Mouse (Mus musculus): ENCODE data around the gene St14. TPM values are rescaled to one million over a fixed set of nuclear protein-coding genes. Genes with fewer than 3 reads are reported as not detected.
"Not testable (repeated sequence)": the region's sequence is repeated elsewhere in the genome, so short reads cannot be mapped to it uniquely, and the experiment has no call there.

St14 gene
- under 1 TPM; 0.43 to 0.99 TPM for total RNA-seq (2021)
- long read RNA-seq, experiment 1, partial matches to known transcripts = 3 of 3 reads
- long read RNA-seq, experiment 1, other reads (novel, unspliced or antisense) = 0 of 3 reads
- long read RNA-seq, experiment 2 = 0 reads

DNA sequence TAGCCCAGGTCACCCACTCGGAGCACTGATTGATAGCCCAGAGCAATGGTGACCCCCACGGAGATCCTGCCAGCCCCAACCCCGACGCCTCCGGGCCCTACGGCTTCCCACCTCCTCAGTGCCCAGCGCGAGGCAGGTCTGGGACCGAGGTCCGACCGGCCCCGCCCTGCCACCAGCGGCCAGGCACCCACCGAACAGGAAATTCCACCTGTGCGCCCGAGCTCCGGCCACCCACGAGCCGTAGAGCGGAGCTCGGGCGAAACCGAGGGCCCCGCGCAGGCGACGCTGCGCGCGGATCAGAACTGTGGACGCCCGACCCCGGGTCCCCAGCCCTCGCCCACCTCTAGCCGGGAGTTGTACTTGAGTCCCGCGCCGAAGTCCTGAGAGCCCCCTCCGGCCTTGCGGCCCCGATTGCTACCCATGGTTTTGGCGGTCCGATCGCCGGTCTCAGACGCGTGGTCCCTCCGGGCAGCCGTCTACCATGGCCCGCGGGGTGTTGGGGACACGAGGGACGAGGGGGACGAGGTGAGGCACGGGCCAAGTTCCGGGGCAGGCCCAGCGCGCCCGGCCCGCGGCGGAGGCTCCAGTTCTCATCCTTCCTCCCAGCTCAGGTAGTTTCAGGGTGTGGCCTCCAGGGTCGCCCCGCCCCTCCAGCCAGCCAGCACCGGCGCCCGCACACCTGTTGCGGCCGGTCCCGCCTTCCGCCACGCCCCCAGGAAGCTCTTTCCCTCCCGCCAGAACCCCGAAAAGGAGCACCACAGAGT lies at the start of gene St14:
Gene St14, minus strand, starts transcription at position 649 of the 764 bp plus-strand sequence.
- peak; percentile 10 to 26 for DNase-seq

DNA sequence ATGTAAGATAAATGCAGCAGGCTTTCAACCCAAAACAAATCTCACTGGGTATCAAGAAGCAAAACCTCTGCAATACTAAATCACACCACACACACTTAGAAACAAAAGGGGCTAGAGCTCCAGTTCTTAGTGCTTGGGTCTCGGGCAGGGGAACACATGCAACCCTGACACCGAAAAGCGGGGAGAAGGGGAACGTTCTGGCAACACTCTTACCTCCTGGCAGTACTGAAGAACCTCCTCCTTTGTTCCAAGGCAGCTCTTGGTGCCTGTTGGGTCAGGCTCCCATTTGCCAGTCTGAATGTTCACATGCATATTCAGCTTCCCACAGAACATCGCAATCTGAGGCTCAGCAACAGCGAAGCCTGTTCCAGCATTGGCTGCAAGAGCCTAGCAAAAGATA lies 46.0 kb upstream of the St14 start:
- DNase-seq = no peak

DNA sequence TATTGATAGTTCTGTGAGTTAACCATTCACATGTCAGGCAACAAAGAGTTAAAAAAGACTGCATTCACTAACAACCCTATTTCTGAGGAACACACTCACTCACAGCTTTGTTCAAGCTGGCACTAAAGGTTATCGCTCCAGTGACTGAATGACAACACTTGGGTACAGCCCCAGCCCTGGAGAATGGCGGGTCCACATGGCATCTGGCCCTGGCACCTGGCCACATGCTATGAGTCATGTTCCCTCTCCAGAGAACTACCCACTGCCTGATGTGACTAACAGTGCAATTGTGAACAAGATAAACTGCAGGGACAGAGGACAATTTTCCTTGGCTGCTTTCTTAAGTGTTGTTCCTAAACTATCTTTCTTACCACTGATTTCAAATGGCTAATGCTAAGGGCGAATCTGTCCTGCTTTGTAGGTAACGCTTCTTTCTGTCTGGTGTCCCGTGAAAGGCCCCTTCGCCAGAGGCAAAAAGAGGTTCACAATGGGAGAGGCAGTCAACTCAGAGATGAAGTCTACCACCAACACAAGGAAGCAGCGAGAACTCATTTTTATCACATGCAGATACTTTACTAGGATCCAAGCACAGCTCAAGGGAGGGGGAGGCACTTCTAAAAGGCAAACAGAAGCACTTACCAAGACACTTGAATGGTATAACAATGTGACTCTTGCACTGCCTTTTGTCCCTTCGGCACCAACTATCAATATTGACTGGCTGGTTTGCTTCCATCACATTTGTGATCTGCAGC lies 44.9 kb upstream of the St14 start:
- peak; percentile 97 to 99 for DNase-seq

DNA sequence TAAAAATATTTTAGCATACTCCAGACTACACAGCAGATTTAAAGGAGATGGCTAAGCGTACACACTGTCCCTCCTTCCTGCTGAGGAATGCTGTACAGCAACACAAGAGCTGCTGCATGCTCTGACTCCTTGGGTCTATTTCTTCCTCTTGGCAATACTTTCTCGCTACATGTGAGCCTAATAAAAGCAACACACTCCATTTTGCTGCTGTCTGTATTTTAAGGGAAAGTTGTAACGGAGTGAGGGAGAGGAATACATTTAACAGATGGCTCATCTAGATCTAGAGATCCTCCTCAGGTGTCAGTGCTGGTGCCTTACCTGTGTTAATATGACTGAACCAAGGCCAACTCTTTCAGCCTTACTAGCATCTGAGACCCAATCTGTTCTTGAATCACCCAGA lies 44.3 kb upstream of the St14 start:
- DNase-seq = no peak

DNA sequence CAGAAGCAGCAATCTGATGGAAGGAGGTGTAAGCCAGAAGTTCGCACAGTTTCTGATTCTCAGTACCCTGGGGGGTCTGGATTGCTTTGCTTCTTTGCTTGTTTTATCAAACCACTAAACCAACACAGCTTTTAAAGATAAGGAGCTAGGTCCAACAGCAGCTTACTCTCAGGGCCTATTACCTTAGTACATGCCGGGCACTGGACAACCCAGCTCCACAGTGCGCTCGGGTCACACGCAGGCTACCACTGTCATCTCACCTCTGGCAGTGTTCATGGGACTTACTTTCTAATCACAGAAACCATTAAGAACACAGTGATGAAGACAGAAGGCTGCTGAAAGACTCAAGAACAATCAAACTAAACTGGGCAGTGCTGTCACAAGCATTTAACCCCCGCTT lies 43.7 kb upstream of the St14 start:
- no peak for DNase-seq

DNA sequence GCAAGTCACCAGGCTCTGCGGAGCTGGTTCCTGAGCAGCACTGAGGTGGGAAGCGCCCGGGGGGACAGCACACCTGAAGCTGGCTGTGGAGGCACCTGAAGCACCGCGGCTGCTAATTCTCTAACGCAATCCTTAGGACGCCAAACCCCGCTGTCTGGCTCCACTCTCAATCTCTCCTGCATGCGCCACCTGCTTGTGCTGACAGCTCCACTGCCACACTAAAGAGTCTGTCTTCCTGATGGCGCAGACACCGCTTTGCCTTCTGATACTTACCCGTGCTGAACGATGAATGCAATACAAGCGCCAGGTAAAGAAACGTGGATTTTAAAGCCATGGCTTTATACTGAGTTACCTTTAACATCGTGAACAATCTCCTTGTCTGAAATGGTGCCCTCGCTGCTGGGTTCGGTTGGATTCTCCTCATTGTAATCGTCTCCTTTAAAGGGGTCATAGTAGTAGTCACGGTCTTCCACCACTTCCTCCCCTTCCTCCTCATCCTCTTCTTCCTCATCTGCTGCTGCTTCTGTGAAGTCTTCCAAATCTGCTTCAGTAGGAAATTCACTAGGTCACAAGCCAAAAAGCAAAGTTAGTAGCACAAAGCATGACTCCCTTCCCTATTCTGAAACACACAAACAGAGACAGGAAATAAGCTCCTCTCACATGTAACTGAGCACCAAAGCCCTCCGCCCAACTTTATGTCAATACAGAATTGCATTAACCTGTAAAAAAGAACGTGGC lies 36.9 kb upstream of the St14 start:
- DNase-seq = no peak

DNA sequence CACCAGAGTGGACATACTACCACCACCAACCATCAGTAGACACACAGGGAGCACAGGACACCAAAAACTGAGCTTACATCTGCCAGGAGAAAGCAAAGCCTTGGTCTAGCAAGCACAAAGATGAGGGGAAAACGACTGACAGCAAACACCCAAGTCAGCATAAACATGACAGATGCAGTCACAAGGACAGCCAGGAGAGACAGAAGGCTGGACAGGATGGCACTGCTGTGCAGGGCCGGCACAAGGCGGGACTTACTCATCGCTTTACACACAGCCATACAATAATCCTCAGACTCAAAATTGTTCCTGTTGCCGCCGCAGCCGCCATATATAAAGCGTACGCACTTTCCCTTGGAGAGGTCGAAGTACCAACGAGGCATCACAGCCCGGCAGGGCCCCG lies 35.7 kb upstream of the St14 start:
- DNase-seq = no peak

DNA sequence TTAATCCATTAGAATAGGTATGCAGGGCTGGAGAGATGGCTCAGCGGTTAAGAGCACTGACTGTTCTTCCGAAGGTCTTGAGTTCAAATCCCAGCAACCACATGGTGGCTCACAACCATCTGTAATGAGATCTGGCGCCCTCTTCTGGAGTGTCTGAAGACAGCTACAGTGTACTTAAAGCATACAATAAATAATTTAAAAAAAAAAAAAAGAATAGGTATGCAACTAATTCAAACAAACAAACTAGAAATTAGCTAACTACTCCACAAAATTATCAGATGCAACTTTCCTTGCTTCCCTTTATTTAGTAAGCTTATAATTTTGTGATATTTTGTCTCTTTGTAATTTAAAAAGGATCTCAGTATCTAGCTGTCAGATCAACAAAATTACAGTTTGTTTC lies 33.9 kb upstream of the St14 start:
- not testable (repeated sequence) for DNase-seq

DNA sequence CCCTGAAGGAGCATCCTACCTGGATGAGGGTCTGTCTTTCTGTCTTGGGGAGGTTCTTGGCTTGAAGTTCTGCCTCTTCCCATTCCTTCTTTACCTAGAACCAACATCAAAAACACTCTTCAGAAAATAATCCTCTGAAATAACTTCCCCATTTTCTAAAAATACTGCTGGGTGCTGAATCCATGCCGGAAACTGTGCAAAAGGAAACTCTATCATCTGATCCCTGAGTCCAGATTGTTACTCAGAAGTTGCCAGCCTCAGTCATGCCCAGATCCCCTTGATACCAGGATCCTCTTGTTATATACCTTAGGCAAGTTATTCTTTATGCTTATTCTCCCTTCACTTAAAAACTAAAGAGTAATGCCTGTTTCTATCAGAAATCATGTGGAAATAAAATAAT lies 31.7 kb upstream of the St14 start:
- no peak for DNase-seq

DNA sequence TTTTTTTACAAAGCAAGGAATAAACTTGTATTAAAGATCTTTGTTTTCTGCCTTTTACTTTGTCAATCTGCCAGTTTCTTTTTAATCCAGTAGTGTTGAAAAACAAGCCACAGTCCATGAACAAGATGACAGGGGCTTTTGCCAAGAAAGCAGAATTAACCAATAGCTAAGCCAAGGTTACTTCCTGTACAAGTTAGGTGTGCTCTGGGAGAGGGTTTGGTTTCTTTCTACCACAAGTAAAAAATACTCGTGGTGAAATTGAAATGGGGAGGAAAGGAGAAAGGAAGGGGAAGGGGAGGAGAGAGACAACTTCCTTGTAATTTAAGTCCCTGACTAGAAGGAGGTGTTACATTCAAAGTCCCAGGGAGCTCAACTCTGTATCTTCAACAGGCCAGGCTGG lies 31.3 kb upstream of the St14 start:
- no peak for DNase-seq

DNA sequence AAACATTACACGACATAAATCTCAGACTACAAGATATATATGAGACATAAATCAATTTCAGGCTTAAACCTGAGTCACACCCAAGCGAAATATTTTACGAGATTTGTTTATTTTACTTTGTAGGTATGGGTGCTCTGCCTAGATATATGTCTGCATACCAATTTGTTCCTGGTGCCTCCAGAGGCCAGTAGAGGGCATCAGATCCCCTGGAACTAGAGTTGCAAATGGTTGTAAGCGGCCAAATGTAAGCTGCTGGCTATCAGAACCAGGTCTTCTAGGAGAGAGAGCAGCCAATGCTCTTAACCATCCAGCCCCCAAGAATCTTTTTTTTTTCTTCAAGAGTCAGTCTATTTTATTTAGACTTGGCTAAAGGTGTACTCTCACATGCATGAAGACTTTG lies 28.3 kb upstream of the St14 start:
- DNase-seq = peak; percentile 20 to 50

DNA sequence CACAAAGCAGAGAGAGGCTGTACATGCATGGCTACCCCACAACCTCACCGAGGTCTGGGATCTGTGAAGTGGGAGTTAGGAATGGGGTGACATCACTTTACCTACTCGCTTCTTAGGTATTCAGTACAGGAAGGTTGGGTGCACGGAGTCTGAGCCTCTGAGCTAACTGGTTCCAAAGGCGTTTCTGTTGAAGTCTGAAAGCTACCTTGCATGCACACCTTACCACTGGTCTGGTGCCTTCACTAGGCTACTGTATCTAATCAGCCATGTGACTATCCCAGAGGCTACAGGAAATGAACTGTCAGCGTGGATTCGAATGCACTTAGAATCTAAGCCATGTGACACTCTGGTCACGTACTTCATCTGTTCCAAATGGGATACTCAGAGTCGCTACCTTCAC lies 24.9 kb upstream of the St14 start:
- DNase-seq = no peak

DNA sequence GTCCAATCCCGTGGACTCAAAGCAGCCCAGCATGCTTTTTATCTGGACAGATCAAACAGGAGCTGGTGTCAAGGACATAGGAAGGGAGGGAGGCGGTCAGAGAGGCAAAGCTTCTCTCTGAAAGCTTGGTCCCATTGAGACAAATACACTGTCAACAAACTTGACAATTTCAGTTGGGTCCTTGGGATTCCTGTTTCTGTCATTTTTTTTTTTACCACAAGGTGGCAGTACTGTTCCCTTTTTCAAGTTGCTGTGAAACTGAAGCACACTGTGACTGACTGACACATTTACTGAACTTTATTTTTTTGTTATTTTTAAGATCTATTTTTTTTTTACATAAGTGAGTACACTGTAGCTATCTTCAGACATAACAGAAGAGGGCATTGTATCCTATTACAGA lies 19.4 kb upstream of the St14 start:
- no peak for DNase-seq

DNA sequence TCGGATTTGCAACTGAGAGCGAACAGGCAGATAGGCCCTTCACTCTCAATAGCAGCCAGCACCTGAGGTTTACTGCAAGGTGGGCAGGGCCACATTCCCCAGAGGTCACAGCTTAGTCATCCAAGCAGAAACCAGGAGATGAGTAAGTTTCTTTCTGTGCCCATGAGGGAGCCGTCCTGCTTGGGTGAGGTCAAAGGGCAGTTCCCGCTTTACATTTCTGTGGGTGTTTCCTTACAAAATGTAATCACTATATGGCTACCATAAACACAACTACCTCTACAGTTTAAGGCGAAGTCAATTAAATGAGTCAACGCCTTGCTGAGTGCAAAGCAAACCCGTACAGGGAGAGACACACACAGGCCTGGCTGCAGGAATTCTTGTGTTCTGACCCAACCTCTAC lies 16.5 kb upstream of the St14 start:
- peak; percentile 23 to 30 for DNase-seq

DNA sequence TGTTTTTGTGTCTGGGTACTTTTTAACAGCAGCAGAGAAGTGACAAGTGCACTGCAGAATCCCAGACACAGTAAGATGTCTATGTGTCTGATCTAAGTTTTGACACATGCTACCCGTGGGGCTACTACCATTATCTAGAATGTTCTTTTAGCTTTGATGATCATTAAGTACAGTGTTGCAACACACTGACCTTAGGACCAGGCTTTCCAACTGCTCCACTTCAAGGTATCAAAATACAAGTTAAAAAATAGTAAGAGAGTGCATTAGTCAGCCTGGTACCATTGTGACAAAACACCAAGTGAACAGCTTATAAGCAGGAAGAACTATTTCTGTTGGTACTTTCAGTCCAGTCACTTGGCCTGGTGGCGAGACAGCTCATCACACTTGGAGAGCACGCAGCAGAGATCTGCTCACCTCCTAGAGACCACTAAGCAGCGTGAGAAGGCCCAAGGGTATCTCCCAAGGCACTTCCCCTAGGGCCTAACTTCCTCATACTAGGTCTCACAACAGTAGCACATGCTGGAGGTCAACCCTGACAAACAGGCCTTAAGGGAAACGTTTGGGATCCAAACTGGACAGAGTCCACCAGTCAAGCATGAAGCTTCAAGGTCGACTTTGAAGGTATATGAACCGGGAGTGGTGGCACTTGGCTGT lies 13.7 kb upstream of the St14 start:
- peak in 1 of 2 experiments; percentile 19 for DNase-seq

DNA sequence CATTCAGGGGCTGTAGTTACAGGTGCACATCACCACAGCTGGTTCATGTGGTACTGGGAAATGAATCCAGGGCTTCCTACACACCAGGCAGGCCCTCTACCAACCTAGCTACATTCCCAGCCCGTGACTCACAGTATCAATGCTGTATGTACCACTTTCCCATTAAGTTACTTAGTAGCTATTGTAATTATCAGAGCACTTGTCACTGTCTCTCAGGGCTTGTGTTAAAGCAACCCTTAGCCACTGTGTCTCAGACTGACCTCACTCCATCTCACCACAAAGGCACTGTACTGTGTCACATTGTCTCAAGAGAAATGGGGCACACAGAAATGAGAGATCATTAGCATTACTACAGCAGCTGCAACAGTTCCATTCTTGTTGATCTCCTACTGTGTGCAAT lies 11.3 kb upstream of the St14 start:
- no peak for DNase-seq

DNA sequence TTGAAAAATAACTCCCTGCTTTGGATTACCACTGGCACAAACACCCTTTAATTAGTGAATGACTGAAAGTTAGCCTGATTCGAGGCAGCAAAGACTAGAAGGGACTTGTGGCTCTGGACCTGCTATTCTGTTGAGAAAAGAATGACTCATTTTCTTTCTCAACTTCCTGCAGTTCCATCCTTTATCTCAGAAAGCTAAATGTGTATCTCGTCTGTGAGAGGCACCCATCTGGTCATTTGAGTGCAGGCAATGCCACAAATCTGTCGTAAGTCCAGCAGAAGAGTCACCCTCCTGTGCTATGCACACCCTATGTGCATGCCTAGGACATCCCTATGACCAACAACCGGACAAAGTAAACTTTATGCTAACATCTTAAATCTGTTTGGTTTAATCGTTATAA lies 1.5 kb upstream of the St14 start:
- no peak for DNase-seq

DNA sequence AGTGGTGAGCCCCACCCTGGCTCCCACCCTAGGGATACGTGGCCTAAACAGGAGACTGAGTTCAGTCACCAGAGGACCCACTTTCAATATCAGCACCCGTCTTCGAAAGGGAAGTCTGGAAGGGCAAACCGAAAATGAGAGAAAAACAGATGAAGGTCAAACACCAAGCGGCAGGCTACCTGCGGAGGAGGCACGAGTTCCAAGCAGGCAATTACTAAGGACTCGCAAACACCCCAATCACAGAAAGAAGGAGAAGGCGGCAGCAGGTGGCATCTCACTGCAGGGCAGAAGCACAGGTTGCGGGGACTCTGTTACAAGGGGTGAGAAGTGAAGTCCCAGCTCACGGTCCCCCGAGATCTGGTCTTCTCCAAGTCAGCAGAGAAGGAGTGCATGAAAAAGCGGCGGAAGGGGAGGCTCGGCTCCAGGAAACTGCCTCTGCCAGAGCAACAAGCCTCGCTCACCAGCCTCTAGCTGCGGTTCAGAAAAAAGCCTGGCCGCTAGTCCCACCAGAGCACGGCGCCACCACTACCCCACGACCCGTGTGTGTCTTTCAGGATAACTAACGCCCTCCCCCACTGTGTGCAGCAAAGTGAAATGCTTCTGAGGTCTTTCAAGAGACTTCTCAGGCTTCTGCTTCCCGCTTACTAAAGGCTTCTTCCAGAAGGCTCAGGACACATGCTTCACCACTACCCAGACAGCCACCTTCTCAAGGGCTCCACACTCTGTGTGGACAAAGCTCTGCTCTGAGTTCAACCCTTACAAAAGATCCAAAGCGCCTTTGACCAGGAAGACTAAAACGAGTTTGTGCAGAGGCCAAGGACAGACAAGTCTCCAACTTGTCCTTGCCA lies 1.1 kb downstream of the St14 start:
- DNase-seq = no peak

DNA sequence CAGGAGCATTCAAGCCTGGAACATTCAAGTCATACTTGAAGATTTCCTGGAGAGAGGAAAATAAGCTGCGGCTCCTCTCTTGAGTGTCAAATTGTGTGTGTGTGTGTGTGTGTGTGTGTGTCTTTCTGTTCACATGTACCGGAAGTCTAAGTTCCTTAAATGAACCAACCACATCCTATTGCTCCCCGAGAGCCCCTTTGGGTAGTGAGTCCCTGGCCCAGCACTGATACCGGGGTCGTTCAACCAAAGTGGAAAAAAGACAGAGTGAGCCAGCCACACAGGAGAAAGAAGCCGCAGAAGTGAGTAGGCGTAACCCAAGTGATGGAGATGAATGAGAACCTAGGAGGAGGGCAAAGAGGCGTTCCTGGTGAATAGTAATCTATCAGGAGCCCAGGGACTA lies 1.7 kb downstream of the St14 start:
- DNase-seq = no peak

DNA sequence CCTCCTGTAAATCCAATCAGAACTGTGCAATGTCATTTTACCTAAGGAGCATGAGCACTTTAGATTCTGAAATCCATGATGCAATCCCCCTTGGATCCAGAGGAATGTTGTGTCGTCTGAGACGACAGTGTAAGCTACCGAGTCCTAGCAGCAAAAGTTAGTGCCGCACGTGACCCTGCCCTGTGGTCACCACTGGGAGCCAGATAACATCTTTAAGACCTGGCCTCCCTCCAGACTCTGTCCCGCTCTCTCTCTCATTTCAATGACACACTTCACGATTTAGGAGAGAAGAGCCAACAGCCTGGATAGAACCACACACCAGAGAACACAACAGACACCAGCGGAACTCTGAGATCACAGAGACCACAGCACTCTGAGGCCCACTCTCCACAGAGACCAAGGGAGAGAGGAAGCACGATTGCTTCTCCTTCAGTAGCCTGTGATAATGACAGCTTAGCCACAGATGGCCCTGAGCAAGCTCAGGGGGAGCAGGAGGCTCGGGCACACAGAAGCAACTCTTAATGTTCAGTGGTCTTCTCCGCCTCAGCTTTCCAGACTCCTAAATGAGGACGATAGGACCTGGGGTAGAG lies 3.7 kb downstream of the St14 start:
- DNase-seq = no peak

DNA sequence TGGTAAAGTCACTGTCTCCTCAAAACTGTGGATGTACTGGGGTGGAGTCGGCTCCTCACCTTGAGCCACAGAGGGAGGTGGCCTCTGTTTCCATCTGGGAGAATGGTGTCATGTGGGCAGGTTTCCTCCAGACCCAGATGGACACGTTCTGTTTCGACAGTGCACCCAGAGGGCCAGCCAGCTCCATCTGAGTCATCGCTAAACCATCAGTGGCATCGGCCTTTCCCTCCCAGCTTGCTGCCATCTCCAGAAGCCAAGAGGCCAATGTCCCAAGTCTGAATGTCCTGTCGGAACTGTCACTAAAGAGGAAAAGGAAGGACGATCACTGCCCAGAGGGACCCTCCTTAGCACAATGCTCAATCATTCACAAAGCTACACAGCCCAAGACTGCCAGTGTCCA lies 5.6 kb downstream of the St14 start:
- DNase-seq = peak; percentile 19 to 44
